Mouse (Mus musculus) G1E (cell line): ENCODE measurements around the gene Commd3. TPM values are rescaled to one million over a fixed set of nuclear protein-coding genes. Genes with fewer than 3 reads are reported as not detected.

Source experiments
- ATAC-seq: 2 replicates; pipeline ENCODE4 v1.8.0; 2016; ENCODE audit warnings: mild to moderate bottlenecking; ENCODE audit not compliant: insufficient number of reproducible peaks, poor library complexity, low FRiP score, severe bottlenecking; ENCODE audit errors: extremely low read depth
- DNase-seq: peaks from one replicate; pipeline ENCODE4 v3.0.0; 2012; ENCODE audit warnings: low spot score
- H3K27me3 ChIP-seq: 2 replicates; pipeline ENCODE4 v1.6.1; 2012; ENCODE audit warnings: mild to moderate bottlenecking, low read length, inconsistent platforms; ENCODE audit not compliant: insufficient read depth
- H3K36me3 ChIP-seq: replicated peaks from 2 replicates; pipeline ENCODE3; 2012; ENCODE audit warnings: mild to moderate bottlenecking, inconsistent platforms
- H3K4me1 ChIP-seq: 2 replicates; pipeline ENCODE4 v1.6.1; 2012; ENCODE audit warnings: low read depth, low read length, inconsistent platforms, mixed read lengths; ENCODE audit not compliant: insufficient read depth
- H3K4me3 ChIP-seq: 2 replicates; pipeline ENCODE4 v1.5.1; 2012; ENCODE audit warnings: low read depth, mild to moderate bottlenecking, inconsistent platforms, low read length, moderate library complexity, mixed read lengths
- H3K9me3 ChIP-seq: replicated peaks from 2 replicates; pipeline ENCODE4 v1.6.1; 2012; ENCODE audit warnings: inconsistent platforms
- CTCF ChIP-seq: IDR thresholded peaks from 2 replicates; pipeline ENCODE4 v1.5.1; 2012; ENCODE audit warnings: low read depth, low read length, inconsistent platforms, mixed read lengths
- GATA1 ChIP-seq: IDR thresholded peaks from 2 replicates; pipeline ENCODE4 v1.6.1; 2012; ENCODE audit warnings: borderline replicate concordance, low read length, inconsistent platforms, mixed read lengths
- GATA2 ChIP-seq: IDR thresholded peaks from 2 replicates; pipeline ENCODE4 v1.6.1; 2012; ENCODE audit warnings: low read depth, low read length, inconsistent platforms, borderline replicate concordance
- POLR2AphosphoS5 ChIP-seq: IDR thresholded peaks from 2 replicates; pipeline ENCODE4 v1.6.1; 2012; ENCODE audit warnings: low read depth, low read length, inconsistent platforms; ENCODE audit not compliant: insufficient replicate concordance
- TAL1 ChIP-seq: conservative IDR thresholded peaks from 2 replicates; pipeline ENCODE4 v1.6.1; 2012; ENCODE audit warnings: low read depth, low read length, inconsistent platforms, mixed read lengths
- polyA plus RNA-seq: library from polyadenylated mRNA; stranded (reverse); fragments of >175 nt; gene quantifications from 2 replicates; pipeline ENCODE4 v1.2.3, GENCODE M21; 2012
- total RNA-seq, 2 experiments: library from RNA; stranded (forward) in 1 of 2; stranded (reverse) in 1 of 2; fragments of 200-1000 nt in 1 of 2; fragments of >200 nt in 1 of 2; fragmentation: Nextera tagmentation in 1 of 2; gene quantifications; 2 replicates each; pipeline ENCODE4 v1.2.3; 2014 to 2017

Commd3 gene
- total and polyA plus RNA-seq, 3 experiments: 247 to 370 (median 271) TPM

DNA sequence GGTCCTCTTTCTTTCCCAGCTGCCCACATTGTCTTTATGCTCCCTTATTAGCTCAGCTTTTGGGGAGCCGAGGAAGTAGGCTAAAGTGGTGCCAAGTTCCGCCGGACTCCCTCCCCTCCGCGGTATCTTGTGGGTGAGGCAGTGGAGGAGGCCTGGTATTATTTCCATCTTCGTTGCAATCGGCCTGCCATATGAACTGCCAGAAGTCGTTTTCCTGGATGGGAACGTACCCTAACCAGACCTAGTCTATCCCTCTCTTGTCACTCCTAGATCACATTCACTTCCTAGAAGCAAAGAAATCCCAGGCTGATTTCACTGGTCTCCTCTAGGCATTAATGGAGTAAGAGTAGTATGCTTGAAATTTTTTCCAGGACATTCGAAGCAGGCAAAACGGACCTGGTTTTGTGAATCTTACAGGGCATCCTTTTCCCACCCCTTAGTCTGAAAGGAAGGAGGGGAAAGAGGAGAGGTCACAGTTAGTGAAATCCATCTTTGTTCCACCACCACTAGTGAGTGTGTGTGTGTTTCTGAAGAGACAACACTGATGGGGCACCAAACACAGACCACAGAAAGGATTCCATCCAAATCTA lies 27.3 kb downstream of the Commd3 start:
- Histone ChIP-seq H3K4me1 (peaks cover 21% of the 10 kb centered on the region), H3K27me3 (peaks cover 53% of the 10 kb centered on the region), H3K4me3 (no peak overlapping the region), H3K36me3 (no peaks in the 10 kb centered on the region), H3K9me3 (peaks cover 7% of the 10 kb centered on the region)
- TF ChIP-seq POLR2AphosphoS5 (no peak), TAL1 (no peak), CTCF (no peak), GATA1 (no peak), GATA2 (no peak)
- no peak for ATAC-seq
- DNase-seq: no peak

DNA sequence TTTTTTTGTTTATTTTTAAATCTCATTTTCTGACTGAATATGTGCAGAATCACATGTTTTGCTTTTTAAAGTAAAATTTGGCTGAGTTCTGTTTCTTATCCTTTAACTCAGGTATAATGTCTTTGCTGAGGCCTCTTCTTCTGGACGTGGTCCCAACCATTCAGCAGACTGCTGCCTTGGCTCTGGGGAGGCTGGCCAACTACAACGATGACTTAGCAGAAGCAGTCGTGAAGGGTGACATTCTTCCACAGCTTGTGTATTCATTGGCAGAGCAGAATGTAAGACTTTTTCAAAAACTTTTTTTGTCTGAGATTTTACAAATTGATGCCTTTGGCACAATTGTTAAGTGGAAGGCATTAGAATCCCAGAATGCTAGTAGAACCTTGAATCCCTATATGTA lies 38.2 kb downstream of the Commd3 start:
- ATAC-seq (no peak), DNase-seq (no peak)
- no peaks in the 10 kb centered on the region for H3K4me1 ChIP-seq
- peaks cover 27% of the 10 kb centered on the region for H3K27me3 ChIP-seq
- H3K36me3 ChIP-seq: no peaks in the 10 kb centered on the region
- H3K9me3 ChIP-seq: no peaks in the 10 kb centered on the region
- no peak overlapping the region for H3K4me3 ChIP-seq
- no peak for TF ChIP-seq GATA1
- no peak for TF ChIP-seq TAL1
- no peak for TF ChIP-seq CTCF
- no peak for TF ChIP-seq GATA2
- no peak for TF ChIP-seq POLR2AphosphoS5

DNA sequence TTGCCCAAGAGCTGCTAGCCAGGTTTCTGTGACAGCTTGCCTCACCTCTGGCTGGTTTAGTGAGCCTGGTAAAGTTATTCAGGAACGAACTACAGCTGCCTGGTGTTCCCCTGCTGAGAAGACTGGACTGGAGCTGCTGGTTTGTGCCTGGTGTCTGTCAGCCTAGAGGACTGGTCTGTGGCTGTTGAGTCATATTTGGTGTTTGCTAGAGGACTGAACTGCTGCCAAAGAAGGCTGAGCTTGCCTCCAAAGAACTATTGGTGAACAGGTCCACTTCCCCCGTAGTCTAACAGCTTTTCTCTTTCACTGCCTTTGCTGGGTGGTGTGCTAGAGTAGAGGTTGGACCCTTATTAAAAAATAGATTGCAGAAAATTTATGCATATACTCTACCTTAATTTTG lies 40.9 kb downstream of the Commd3 start:
- H3K4me3 ChIP-seq: no peak overlapping the region
- H3K4me1 ChIP-seq: no peaks in the 10 kb centered on the region
- no peaks in the 10 kb centered on the region for H3K9me3 ChIP-seq
- no peak for TF ChIP-seq GATA2
- TF ChIP-seq CTCF: no peak
- no peak for TF ChIP-seq GATA1
- TF ChIP-seq TAL1: no peak
- TF ChIP-seq POLR2AphosphoS5: no peak
- no peak for DNase-seq
- H3K36me3 ChIP-seq: no peaks in the 10 kb centered on the region
- peaks cover 34% of the 10 kb centered on the region for H3K27me3 ChIP-seq
- ATAC-seq: no peak

DNA sequence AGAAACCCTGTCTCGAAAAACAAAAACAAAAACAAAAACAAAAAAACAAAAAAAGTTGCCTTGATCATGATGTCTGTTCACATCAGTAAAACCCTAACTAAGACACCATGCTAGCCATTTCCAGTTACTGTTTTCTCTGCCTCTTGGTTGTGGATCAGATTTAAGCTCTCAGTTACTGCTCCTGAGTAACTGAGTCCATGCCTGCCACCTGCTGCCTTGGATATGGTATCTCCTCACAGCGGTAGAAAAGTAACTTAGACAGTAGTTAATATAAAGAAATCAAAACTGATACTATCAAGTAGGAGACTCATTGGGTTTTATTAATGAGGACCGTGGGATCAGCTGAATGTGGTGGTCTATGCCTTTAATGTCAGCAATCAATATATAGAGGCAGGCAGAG lies 42.2 kb downstream of the Commd3 start:
- ATAC-seq: no peak
- TF ChIP-seq GATA2 (no peak), TAL1 (no peak), POLR2AphosphoS5 (no peak), GATA1 (no peak), CTCF (no peak)

DNA sequence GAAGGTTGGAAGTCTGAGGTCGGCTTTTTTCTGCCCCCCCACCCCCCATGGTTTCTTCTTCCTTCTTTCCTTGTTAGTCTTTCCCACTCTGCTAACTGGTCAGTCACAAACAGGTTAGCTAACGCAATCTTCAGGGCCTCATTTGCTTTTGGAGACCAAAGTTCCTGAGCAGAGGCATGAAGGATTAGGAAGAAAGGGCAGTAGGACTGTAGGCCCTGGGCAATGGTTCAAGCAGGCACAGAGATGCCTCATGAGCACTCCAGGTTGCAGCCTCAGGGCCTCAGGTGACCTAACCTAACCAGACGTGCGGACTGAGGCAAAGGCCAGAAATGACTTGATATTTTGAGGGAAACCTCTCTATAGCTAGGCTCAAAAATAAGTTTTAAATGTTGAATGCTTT lies 46.3 kb downstream of the Commd3 start:
- Histone ChIP-seq H3K4me3 (no peak overlapping the region), H3K36me3 (no peaks in the 10 kb centered on the region), H3K4me1 (no peaks in the 10 kb centered on the region), H3K9me3 (no peaks in the 10 kb centered on the region), H3K27me3 (peaks cover 20% of the 10 kb centered on the region)
- DNase-seq (no peak), ATAC-seq (no peak)
- TF ChIP-seq POLR2AphosphoS5: no peak

More for the DNA sequence above, 42.2 kb downstream of the Commd3 start:
- no peak for DNase-seq
- Histone ChIP-seq H3K36me3 (no peaks in the 10 kb centered on the region), H3K27me3 (peaks cover 41% of the 10 kb centered on the region), H3K9me3 (no peaks in the 10 kb centered on the region), H3K4me3 (no peak overlapping the region), H3K4me1 (no peaks in the 10 kb centered on the region)

DNA sequence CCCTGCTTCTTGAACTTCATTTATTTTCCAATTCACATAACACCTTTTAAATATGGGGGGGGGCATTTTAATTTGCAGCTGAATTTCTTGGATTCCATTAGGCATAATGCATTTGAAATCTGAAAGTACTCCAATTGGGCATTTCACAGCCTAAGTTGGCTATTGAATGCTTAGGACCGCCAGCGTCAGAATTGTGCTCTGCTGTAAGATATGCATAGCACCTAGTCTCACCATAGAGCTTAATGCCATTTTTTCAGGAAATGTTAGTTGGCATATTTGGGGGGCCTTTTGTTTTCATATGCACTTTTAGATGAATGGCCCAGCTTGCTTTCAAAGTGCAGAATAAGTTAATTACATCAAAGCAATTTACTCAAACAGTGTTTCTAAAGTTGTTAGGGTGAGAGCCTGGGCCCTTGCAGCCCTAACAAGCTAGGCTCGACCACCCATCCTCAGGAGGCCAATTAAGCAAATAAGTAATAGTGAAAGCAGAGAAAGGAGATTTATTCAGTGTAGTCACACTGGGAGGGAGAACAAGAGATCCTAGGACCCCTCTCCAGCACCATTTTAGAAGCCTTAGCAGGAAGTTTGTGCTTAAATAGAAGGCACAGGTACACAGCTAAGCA lies 50.1 kb downstream of the Commd3 start:
- TF ChIP-seq TAL1 (no peak), GATA2 (no peak), GATA1 (no peak), CTCF (no peak), POLR2AphosphoS5 (no peak)
- no peak overlapping the region for H3K4me3 ChIP-seq
- H3K4me1 ChIP-seq: no peaks in the 10 kb centered on the region
- DNase-seq (no peak), ATAC-seq (no peak)
- H3K27me3 ChIP-seq: peaks cover 14% of the 10 kb centered on the region; the same call in 1 of the 2 replicates
- H3K36me3 ChIP-seq: no peaks in the 10 kb centered on the region
- no peaks in the 10 kb centered on the region for H3K9me3 ChIP-seq

DNA sequence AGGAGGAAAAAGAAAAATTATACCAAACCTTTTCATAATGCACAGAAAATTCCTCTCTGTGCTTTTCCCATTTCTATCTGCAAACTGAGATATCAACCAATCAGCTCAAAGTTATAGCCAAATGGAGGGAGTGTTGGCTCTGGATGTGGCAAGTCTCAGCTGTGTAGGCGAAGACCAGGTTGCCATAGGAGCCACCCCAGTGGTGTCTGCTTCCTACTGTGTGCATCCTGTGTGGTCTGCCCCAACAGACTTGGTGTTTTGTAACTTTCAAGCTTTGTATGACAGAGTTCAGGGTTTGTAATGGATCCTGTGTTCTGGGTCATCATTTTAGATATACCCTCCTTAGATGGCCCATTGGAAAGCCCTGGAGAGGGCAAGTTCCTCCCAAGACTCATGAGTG lies 52.3 kb downstream of the Commd3 start:
- Histone ChIP-seq H3K4me1 (no peaks in the 10 kb centered on the region), H3K27me3 (peaks cover 10% of the 10 kb centered on the region; the same call in 1 of the 2 replicates), H3K9me3 (no peaks in the 10 kb centered on the region), H3K4me3 (no peak overlapping the region), H3K36me3 (no peaks in the 10 kb centered on the region)
- no peak for DNase-seq
- TF ChIP-seq GATA1 (no peak), CTCF (no peak), TAL1 (no peak), POLR2AphosphoS5 (no peak), GATA2 (no peak)
- ATAC-seq: no peak
